Mouse (Mus musculus) adrenal gland, adult (tissue): ENCODE measurements around the gene Ngdn.
A peak's percentile ranks its signal among the peaks of the same experiment; 100 is the strongest.
"Not testable (repeated sequence)": the region's sequence is repeated elsewhere in the genome, so short reads cannot be mapped to it uniquely, and the experiment has no call there.

Source experiments
- DNase-seq, 2 experiments: peaks; one replicate each; pipeline ENCODE4 v3.0.0; 2022 to 2023; ENCODE audit warnings: low spot score in 1 of 2; ENCODE audit not compliant: inconsistent age in 2 of 2

Ngdn gene

GRCm38 (mm10) chr14:55028333-55028835 is 13.1 kb downstream of the Ngdn start:
- no peak for DNase-seq

GRCm38 (mm10) chr14:55029034-55029698 is 13.9 kb downstream of the Ngdn start:
- no peak for DNase-seq

GRCm38 (mm10) chr14:55032695-55033225 is 17.5 kb downstream of the Ngdn start:
- no peak for DNase-seq

- DNase-seq: not testable (repeated sequence)
Measured at GRCm38 (mm10) chr14:55043694-55044093, 28.4 kb downstream of the Ngdn start.

- DNase-seq: no peak
Measured at GRCm38 (mm10) chr14:55047971-55048531, 32.8 kb downstream of the Ngdn start.

GRCm38 (mm10) chr14:55052496-55052895 is 37.2 kb downstream of the Ngdn start:
- DNase-seq: no peak

- no peak for DNase-seq
Measured at GRCm38 (mm10) chr14:55053050-55053449, 37.8 kb downstream of the Ngdn start.

- DNase-seq: no peak
Measured at GRCm38 (mm10) chr14:55053708-55054190, 38.5 kb downstream of the Ngdn start.

- no peak for DNase-seq
Measured at GRCm38 (mm10) chr14:55054191-55054749, 39.0 kb downstream of the Ngdn start.

- peak; percentile 91 to 97 for DNase-seq
Measured at GRCm38 (mm10) chr14:55055167-55055834, 40.0 kb downstream of the Ngdn start.

GRCm38 (mm10) chr14:55059009-55059408 is 43.8 kb downstream of the Ngdn start:
- no peak for DNase-seq

GRCm38 (mm10) chr14:55059931-55060330 is 44.7 kb downstream of the Ngdn start:
- no peak for DNase-seq

GRCm38 (mm10) chr14:55061845-55062244 is 46.6 kb downstream of the Ngdn start:
- no peak for DNase-seq

GRCm38 (mm10) chr14:55062626-55063025 is 47.4 kb downstream of the Ngdn start:
- peak; percentile 31 to 57 for DNase-seq

- no peak for DNase-seq
Measured at GRCm38 (mm10) chr14:55063117-55063516, 47.9 kb downstream of the Ngdn start.

GRCm38 (mm10) chr14:55063581-55064381 is 48.5 kb downstream of the Ngdn start:
- no peak for DNase-seq

- DNase-seq: no peak
Measured at GRCm38 (mm10) chr14:55064481-55065370, 49.5 kb downstream of the Ngdn start.

GRCm38 (mm10) chr14:55065391-55065790 is 50.1 kb downstream of the Ngdn start:
- DNase-seq: no peak

- no peak for DNase-seq
Measured at GRCm38 (mm10) chr14:55066042-55066441, 50.8 kb downstream of the Ngdn start.

- DNase-seq: no peak
Measured at GRCm38 (mm10) chr14:55071756-55072155, 56.5 kb downstream of the Ngdn start.
